Mouse (Mus musculus): ENCODE measurements around the gene Fam49a.
"Not testable (repeated sequence)": the region's sequence is repeated elsewhere in the genome, so short reads cannot be mapped to it uniquely, and the experiment has no call there.

Gene Fam49a

DNA sequence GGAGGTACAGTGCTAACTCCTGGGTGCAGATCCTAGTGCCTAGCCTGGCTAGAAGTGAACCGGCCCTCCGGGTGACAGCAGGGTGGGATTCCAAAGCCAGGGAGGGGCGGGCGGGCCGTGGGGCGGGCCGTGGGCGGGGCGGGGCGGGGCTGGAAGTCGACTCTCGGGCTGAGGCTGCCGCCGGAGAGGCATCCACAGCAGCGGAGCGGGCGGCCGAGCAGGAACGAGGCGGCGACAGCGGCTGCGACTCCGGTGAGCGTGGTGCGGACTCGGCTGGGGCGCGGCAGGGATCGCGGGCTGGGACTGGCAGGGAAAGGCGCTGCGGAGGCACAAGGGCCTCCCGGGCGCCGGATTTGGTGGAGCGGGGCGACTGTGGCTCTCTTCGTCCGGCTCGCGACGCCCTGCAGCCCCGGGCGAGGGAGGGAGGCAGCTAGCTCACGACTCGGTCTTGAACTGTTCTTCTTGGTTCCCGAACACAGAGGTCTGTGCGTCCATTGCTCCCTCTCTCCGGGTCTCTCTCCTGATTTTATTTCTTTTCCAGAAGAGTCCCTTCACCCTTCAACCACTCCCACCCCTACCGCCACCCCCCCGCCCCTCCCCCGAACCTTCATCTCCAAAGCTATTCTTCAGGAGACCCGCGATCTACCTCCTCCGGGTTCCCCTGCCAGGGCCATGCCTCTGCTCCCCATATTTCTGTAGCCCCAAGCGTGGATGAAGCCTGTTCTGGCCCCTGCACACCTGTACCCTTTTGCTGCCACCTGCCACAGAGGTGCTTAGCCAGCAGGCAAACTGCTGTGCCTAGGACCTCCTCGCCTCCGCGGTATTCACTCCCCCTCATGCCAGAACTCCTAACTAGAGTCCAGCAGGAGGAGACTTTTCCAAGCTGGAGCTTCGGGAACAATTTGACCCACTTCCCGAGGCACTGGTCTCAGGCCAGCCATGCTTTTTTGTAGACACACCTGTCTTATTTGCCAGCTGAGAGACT, at the start of gene Fam49a:
Gene Fam49a (plus strand): TSS at position 153 of the 985 bp plus-strand sequence.
- DNase-seq (ENCODE audit: low spot score in 2 of 2), result peak; percentile 79 to 83

DNA sequence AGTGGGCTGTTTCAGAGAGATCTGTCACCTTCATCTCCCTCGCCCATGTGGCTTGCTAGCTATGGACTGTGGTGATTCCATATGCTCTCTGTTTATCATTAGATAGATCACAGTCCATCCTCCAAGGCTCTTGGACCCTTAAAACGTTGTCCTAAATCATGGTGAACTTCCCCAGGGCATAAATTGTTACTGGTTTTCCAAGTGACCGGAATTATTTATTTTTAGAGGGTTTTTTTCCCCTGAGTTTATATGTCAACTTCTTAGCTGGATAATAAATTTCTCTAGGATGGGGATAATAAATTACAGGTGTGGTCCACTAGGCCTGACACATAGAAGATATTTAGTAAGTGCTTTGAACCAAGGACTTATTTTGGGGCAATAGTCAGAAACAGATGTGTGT, 48.4 kb upstream of the Fam49a start:
- DNase-seq (ENCODE audit: low spot score in 2 of 2), result no peak

DNA sequence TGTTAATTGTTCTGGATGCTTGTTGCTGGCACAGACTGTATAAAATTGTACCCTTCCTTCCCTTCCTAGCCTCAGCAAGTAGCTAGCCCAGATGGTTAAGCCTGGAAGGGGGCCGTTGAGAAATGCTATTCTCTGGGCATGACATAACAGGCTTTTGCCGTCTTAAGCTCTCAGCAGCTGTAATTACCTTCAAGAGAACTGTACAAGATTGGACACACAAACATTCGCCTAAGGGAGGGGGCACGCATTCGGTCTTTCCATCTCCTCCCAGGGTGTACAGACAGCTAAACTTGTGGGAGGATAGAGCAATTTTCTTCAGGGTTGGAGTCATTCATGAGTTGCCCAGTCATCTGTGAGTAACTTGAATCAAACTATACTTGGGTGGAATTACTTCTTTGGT, 43.0 kb upstream of the Fam49a start:
- DNase-seq (ENCODE audit: low spot score in 2 of 2), result no peak

DNA sequence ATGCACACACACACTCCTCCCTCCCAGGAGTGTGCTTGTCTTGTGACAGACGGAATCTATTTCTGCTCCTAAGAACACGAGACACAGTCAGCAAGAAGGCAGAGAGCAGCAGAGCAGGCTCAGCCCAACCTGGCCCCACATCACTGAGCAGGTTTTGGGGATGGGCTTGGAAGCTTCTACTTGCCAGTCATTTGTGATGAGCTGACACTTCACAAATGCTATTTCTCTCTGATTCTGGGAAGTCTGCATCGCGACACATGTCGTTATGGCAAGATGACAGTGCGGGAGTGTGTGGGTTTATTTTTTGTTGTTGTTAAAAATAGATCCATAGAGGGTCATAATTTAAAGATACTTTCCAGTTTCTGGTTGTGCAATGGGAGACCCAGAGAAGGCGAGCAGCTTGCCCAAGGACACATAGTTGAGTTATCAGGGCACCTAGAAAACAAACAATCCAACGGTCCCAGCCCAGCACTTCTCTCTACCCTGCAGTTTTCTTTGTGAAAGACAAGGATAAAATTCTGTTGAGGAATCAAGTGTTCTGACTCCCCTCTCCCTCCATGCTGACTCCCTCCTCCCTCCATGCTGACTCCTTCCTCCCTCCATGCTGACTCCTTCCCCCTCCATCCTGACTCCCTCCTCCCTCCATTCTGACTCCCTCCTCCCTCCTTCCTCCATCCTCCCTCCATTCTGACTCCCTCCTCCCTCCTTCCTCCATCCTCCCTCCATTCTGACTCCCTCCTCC, 41.0 kb upstream of the Fam49a start:
- peak; percentile 44 to 81 for DNase-seq (ENCODE audit: low spot score in 2 of 2)

DNA sequence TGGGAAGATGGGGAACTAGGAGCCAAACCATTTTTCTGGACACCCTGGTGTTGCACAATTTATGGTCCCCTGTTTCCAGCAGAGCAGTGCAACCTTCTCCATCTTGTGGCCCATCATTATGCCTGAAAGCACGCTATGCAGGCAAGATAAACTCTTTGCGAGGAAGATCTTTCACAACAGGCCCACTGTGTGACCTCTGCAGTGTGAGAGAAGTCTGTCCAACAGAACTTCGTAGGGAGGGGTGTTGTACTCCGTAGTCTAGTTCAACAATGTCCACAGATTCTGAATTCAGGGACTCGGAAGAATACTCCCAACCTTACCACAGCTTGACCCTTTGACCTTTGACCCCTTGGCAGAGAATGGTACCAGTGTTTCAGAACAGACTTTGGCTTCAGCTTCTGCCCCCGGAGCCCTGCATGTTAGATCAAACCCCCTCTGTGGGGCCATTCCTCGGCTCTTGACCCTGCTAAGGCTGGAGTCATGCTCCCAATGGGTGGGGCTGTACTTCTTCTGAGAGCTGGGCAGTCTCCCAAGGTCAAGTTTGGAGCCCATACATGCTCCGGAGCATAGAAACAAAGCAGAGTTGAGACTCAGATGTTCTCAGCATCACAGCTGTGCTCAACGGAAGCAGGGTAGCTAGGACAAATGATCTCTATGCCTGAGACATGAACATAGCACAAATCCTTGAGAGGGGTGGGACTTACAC, 39.2 kb upstream of the Fam49a start:
- DNase-seq (ENCODE audit: low spot score in 2 of 2), result no peak

DNA sequence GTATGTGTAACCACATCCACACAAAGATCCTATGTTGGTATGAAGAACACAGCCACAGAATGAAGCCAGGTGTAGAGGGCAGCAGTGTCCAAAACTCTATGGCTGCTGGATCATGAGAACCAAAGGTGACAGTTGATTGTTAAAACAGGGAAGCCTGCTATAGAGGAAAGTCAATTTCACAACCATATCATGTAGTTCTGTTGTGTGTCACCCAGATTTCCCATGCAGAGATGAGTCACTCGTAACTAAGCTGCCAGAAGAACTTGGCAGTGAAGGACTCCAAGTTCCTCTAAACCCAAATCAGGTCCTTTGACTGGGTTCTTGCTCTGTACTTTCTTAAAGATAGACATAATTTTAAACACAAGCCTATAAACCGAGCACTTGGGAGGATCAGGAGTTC, 38.6 kb upstream of the Fam49a start:
- DNase-seq (ENCODE audit: low spot score in 2 of 2), result peak in 1 of 2 experiments; percentile 62

DNA sequence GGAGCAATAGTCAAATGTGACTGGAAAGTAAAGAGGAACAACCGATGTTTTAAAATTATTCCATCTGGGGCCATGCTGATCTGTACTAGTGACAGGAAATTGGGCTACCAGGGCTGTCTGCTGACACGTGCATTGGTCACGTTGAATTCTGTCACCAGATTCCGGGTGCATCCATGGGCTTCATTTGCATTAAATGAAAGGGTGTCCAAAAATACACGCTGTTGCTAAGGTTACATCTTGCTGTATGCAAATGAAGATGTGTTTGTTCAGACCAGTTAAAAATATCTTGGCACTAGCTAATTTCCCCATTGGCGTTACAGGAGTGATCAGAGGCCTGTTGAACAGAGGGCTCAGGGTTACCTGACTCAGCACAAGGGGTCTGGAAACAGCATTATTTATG, 36.2 kb upstream of the Fam49a start:
- DNase-seq (ENCODE audit: low spot score in 2 of 2), result peak; percentile 63 to 85

DNA sequence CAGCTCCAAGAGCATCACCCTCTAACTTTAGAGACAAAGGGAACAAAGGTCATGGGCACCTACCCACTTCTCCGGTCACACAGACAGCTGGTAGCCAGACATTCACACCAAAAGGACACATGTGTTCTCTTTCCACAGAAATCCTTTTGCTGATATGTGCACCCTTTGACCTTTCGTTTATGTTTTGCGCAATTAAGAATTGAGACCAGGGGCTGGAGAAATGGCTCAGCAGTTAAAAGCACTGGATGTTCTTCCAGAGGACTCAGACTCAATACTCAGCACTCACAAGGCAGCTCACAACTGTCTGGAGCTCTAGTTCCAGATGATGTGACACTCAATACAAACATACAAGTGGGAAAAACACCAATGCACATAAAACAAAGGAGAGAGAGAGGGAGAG, 34.3 kb upstream of the Fam49a start:
- DNase-seq (ENCODE audit: low spot score in 2 of 2), result no peak

DNA sequence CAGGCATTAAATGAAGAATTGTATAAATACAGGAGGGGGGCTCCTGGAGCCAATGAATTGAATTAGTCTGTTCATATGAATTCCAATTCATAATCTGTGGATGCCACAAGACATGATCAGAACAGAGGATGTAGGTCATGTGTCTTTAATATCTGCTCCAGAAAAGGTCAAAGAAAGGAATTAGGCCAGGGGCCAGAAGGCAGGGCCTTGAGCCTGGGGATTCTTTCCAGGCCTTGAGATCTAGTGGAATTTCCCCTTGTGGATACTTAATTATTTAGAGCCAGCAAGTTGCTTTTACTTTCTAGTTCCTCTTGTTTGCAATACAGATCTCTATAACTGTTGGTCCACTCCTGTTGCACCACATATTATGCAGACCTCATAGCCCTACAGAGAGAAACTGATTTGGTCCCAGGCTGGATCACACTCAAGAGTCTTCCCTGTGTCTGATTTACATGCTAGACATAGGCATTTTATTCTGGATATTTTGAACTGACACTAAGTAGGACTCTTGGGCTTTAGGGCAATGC, 31.8 kb upstream of the Fam49a start:
- DNase-seq (ENCODE audit: low spot score in 2 of 2), result no peak

DNA sequence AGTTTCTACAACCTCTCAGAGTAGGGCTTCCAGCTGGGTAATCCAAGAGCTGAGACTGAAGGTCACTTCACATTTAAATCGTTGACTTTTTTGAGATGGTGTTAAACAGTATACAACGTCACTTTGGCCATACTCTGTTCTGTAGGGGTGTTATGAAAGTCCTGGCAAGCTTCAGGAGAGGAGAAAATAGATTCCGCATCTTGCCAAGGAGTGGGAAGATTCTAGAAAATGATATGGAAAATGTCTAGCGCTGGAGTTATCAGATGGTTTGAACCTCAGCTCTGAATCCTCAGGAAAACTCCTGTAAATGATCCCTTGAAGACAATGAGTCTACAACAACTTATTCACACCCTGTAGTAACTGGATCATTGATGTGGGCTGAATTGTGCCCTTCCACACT, 29.8 kb upstream of the Fam49a start:
- peak in 1 of 2 experiments; percentile 63 for DNase-seq (ENCODE audit: low spot score in 2 of 2)

DNA sequence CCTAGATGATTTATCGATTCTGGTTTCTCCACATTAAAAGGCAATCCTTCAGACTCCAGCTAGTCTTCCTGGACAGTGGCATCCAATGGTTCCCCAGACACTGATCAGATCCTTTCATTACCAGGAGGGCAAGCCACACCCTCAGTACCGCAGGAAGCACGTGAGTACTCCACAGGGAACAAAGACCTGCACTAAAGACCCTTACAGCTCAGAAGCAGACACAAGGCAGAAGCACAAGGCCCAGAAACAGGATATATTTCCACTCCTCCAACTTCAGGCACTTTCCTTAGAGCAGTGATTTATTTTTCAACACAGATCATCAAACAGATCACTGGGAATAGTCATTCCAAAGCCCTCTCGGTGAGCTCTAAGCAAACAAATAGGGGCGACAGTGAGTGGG, 25.0 kb upstream of the Fam49a start:
- DNase-seq (ENCODE audit: low spot score in 2 of 2), result no peak

DNA sequence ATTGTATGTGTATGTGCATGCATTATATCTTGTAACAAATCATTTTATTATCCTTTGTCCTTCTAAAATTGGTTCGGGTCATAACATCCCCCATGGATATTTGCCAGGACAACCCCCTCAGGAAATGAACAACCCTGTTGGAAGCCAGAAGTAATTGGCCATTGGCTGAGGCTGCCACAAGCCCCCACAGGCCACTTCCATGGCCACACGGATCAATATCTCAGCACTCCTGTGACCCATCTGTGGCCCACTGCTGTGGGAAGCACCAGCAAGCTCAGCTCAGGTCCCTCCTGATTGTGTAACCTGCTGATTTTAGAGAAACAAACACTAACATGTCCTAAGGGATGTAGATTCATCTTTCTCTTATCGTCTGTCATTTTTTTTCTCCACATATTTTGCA, 22.4 kb upstream of the Fam49a start:
- DNase-seq (ENCODE audit: low spot score in 2 of 2), result no peak

DNA sequence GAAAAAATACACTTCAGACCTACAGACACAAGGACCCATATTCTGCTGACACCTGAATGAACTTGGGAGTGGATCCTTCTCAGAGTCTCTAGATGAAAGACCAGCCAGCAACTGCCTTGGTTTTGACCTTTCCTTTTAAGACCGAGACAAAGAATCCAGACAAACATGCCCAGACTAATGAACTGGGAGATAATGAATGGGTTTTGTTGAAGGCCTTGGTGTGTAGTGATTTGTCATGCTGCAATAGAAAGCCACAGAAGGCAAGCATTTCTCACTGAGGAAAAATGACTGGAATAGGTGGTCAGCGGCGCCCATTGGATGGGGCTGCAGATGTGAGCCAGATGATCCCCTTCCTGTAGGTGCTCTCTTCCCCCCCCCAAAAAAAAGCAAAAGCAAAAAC, 18.8 kb upstream of the Fam49a start:
- DNase-seq (ENCODE audit: low spot score in 2 of 2), result no peak

DNA sequence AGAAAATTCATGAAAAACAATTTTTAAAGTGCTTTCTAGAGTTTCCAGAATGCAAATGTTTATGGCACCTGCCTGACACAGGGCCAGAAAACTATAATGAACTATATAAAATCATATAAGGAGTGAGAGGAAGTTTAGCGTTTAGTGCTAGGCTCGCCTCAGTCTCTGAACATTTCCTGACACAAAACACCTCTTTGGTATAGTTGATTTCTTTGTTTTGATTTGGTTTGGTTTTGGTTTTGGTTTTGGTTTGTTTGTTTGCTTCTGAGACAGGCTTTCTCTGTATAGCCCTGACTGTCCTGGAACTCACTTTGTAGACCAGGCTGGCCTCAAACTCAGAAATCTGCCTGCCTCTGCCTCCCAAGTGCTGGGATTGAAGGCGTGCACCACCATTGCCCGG, 14.9 kb upstream of the Fam49a start:
- DNase-seq (ENCODE audit: low spot score in 2 of 2), result not testable (repeated sequence)

DNA sequence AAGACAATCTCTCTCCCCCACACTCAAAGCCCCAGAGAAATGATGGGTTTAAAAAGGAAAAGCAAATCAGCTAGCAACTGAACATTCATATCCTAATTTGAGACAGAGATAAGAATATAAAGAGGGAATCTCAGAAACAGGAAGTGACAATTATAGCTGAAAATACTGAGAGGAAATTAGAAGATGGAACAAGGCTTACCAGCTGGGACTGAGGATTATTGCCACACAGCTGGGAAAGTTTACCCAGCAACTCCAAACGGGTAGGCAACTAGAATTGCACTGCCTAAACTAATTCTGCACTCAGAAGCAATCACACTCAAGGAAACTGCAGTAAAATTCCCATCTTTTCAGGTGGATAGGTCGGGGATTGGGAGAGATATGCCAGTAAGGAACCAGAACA, 12.4 kb upstream of the Fam49a start:
- DNase-seq (ENCODE audit: low spot score in 2 of 2), result no peak

DNA sequence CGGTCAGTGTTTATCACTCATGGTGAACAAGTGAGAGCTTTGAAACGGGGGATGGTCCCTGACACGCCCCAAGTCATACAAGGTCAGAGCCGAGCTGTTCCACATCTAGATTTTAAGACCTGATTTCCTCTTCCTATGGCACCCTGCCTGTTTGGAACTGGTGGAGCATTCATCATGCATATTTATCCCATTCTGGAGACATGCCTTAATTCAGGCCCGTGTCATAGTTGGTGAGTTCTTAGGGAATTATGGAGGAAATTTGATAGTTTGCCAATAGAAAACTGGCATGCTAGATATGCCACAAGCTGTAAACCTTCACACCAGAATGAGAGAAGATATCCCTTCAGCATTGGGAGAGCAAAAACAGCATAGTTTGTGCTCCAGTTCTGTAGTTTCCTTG, 8.4 kb upstream of the Fam49a start:
- DNase-seq (ENCODE audit: low spot score in 2 of 2), result no peak

DNA sequence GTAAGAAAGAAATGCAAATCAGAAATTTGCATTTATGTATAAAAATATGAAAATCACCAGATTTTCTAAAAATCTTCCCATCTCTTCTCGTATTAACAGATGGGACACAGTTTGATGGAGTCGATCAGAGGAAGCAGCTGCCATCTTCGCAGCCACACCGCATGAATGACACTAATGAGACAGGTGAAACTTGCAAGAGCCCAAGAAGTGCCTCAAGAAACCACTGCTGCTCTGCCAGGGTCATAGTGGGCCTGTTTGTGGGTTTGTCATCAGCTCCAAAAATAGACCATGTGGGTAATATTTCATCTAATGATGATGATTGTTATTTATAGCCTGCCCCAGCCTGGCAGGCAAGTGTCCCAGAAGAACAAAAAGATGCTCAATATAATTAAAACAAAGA, 7.8 kb upstream of the Fam49a start:
- no peak for DNase-seq (ENCODE audit: low spot score in 2 of 2)

DNA sequence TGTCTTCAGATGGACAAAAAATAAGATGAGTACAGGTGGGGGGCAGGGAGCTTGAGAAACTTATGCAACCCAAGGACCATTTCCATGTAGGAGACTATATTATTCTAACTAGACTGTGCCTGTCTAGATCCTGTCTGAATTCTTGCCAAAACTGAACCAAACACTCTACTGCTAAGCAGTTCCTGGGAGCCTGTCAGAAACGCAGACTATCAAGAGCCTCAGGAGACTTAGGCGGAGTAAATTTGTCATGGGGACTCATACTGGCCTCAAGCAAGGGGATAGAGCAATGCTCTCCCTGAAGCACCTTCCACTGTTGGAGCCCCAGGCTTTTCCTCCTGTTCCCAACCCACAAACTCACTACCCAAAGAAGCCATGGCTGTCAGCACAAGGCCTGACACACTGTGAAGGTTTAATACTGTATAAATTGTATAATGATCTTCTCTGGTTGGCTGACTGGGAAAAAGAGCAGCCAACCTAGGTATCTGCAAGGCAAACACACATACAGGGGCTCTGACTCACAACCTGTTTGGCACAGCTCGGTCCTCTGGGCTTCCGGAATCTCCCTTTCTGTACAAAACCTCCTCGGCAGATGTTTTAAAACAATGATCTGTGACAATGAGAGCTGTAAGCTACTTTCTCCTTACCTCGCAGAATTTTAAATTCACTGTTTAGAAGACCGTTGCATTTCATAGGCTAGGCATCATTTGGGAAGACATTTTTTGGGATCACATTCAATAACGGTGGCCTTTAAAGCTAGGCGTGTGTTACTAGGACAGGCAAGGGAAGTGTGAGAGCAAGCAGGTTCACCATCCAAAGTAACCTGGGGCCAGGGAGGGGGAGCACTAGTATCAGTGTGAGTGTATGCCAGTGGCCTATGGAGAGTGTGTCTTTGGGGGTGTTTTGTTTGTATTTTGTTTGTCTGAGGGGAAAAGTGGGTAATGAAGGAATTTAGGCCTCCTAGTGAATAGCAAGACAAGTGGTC, 669 bp upstream of the Fam49a start:
- DNase-seq (ENCODE audit: low spot score in 2 of 2), result no peak

DNA sequence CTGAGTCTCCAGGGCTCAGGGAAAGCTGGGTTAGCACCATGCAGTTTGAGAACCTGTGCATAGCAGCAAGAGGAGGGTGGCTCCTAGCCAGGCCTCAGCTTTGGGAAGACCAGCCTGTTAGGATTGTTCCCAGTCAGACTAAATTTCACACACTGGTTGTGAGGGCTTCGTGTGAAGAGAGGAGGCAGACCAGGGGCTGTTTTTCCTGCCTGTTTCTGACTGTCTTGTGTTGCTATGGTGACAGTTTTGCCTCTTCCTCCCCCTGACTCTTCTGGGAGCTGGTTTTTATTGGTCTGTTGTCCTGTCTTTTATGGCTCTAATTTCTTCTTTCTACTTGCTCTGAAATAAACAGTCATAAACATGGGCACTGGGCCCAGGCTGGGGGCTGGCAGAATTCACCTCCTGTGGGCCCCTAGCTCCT, 1.4 kb downstream of the Fam49a start:
- DNase-seq (ENCODE audit: low spot score in 2 of 2), result peak in 1 of 2 experiments; percentile 73

DNA sequence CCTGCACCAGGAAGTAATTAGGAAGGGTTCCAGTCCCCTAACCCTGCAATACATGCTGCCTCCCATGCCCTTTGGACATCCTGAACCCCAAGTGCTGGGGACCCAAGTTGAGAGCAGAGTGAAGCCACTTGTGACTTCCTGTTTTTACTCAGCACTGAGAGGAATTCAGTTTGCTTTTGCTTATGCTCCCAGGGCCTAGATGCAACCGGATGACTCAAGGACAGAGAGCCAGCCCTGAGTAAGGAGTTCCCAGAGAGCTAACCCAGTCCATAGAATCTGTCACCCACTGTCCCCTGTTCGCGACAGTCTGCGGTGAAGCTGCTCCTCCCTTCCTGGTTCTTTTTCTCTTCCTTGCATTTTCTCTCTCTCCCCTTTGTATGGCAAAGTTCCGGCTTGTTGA, 2.2 kb downstream of the Fam49a start:
- DNase-seq (ENCODE audit: low spot score in 2 of 2), result no peak

DNA sequence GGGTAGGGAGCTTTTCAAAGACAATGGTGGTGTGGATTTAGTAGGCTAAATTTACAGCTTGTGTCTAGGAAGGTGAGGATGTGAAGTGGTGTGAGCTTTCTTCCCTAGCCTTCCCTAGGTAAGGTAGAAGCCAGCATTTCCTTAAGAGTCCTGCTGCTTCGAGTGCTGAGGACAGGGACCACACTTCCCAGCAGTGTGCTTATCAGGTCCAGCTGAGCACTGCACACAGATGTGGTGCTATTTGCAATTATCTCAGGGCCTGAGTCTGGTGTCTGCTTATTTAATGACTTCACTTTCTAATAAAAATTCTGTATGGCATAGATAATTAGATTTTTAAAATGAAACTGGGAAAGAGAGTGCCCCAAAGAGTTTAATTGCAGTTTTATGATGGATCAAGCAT, 4.6 kb downstream of the Fam49a start:
- DNase-seq (ENCODE audit: low spot score in 2 of 2), result no peak

Measured in frontal cortex, postnatal 36 days (tissue).